ENCODE assay signal across 8 mouse cellular contexts in the genomic region with DNA sequence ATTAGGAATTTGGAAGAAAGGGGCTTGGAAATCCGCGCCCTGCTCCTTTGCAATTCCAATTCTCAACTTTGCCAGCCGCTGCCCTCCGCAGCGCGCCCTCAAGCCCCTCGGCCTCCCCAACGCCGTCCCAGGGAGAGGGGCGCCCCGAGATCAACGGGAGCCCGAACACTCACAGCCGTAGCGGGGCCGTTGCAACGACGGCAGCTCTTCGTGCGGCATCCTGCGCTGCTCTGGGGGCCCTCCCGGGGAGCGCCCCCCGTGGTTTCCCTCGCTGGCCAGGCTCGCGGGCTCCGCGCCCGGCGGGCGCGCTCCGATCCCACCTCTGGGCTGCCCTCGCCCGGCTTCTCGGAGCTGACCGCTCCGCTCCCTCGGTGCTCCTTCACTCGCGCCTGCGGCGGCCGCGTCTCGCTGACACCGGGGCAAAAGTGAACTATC. TPM values are rescaled to one million over a fixed set of nuclear protein-coding genes. Genes with fewer than 3 reads are reported as not detected.
DNase-seq lines count a peak whose midpoint lies in the region; ATAC-seq and TF ChIP-seq lines count a peak whose summit lies in the region.

Iqgap2 (minus strand) TSS at position 432 of the 435 bp plus-strand sequence.

- TF ChIP-seq CTCF in stomach, postnatal 0 days (IDR thresholded peaks at IDR 0.05; ENCODE audit: low read depth) = no peak

- H3K9me3 ChIP-seq in heart, embryonic 10.5 days = no peaks in the 10 kb centered on the region
- no peaks in the 10 kb centered on the region for H3K9me3 ChIP-seq in hindbrain, embryonic 10.5 days
- H3K9me3 ChIP-seq in liver, embryonic 13.5 days (replicated peaks) = no peaks in the 10 kb centered on the region
- H3K9me3 ChIP-seq in stomach, postnatal 0 days (ENCODE audit: control insufficient read depth, low read length) = no peaks in the 10 kb centered on the region

- peak; percentile 59 for ATAC-seq in liver, embryonic 13.5 days (ENCODE audit: low read depth)
- ATAC-seq in stomach, postnatal 0 days (ENCODE audit: low FRiP score, low TSS enrichment) = no peak

- TF ChIP-seq EP300 in stomach, postnatal 0 days (optimal IDR thresholded peaks at IDR 0.05) = no peak

- peak within 1 kb of the TSS; percentile 76 for H3K4me3 ChIP-seq in heart, embryonic 10.5 days
- peak within 1 kb of the TSS; percentile 89 for H3K4me3 ChIP-seq in hindbrain, embryonic 10.5 days
- peak within 1 kb of the TSS; percentile 82 for H3K4me3 ChIP-seq in liver, embryonic 13.5 days (replicated peaks)
- H3K4me3 ChIP-seq in stomach, postnatal 0 days (ENCODE audit: low read depth, low read length) = peak within 1 kb of the TSS; percentile 79

- H3K4me1 ChIP-seq in heart, embryonic 10.5 days = peaks cover 26% of the 10 kb centered on the region
- peaks cover 43% of the 10 kb centered on the region for H3K4me1 ChIP-seq in hindbrain, embryonic 10.5 days (replicated peaks)
- H3K4me1 ChIP-seq in liver, embryonic 13.5 days (replicated peaks) = peaks cover 52% of the 10 kb centered on the region
- no peaks in the 10 kb centered on the region for H3K4me1 ChIP-seq in stomach, postnatal 0 days (replicated peaks; ENCODE audit: control insufficient read depth, insufficient read depth)

- intact Hi-C loops in heart, postnatal 25 days (cut with DNase I) = loop anchor here (5.0 kb wide), 2 partner anchors 114 to 329 kb away; no protein-coding TSS in a partner anchor

- peak within 1 kb of the TSS; percentile 87 for H3K9ac ChIP-seq in liver, embryonic 13.5 days
- peak within 1 kb of the TSS; percentile 80 for H3K9ac ChIP-seq in stomach, postnatal 0 days (ENCODE audit: low read length)

- H3K4me2 ChIP-seq in liver, embryonic 13.5 days = peak within 1 kb of the TSS; percentile 99
- peak within 1 kb of the TSS; percentile 98 for H3K4me2 ChIP-seq in stomach, postnatal 0 days (replicated peaks; ENCODE audit: low read depth)

- no peaks in the 10 kb centered on the region for H3K27me3 ChIP-seq in heart, embryonic 10.5 days (ENCODE audit: insufficient read depth, poor library complexity, severe bottlenecking)
- peaks cover 3% of the 10 kb centered on the region; the same call in 1 of the 2 replicates for H3K27me3 ChIP-seq in hindbrain, embryonic 10.5 days (ENCODE audit: insufficient read depth, poor library complexity, severe bottlenecking)
- H3K27me3 ChIP-seq in liver, embryonic 13.5 days = no peaks in the 10 kb centered on the region
- H3K27me3 ChIP-seq in stomach, postnatal 0 days (ENCODE audit: control insufficient read depth, insufficient read depth, low read length) = no peaks in the 10 kb centered on the region

- under 1% methylated on average over 47 of the region's 48 CpGs for WGBS in heart, embryonic 10.5 days
- under 1% methylated on average over 47 of the region's 48 CpGs for WGBS in hindbrain, embryonic 10.5 days
- WGBS in liver, embryonic 13.5 days (ENCODE audit: insufficient replicate concordance) = under 1% methylated on average over 48 of the region's 48 CpGs
- WGBS in stomach, postnatal 0 days = 0% methylated on average over 44 of the region's 48 CpGs

- no peak for DNase-seq in heart, embryonic 10.5 days (ENCODE audit: low spot score)
- no peak for DNase-seq in heart, postnatal 25 days (ENCODE audit: low spot score)
- peak; percentile 64 for DNase-seq in thymus, postnatal 0 days (ENCODE audit: low spot score)
- no peak for DNase-seq in thymus, postnatal 10 days (ENCODE audit: low spot score in 2 of 2)
- DNase-seq in hindbrain, embryonic 10.5 days (ENCODE audit: low spot score) = no peak
- no peak for DNase-seq in liver, embryonic 13.5 days
- DNase-seq in stomach, postnatal 0 days (ENCODE audit: low spot score) = no peak
- no peak for DNase-seq in frontal cortex, postnatal 36 days (ENCODE audit: low spot score in 2 of 2)

- peak within 1 kb of the TSS; percentile 90 for H3K27ac ChIP-seq in heart, embryonic 10.5 days
- peak within 1 kb of the TSS; percentile 97 for H3K27ac ChIP-seq in hindbrain, embryonic 10.5 days
- peak within 1 kb of the TSS; percentile 87 for H3K27ac ChIP-seq in liver, embryonic 13.5 days
- H3K27ac ChIP-seq in stomach, postnatal 0 days (replicated peaks) = peak within 1 kb of the TSS; percentile 88

- H3K36me3 ChIP-seq in heart, embryonic 10.5 days = no peaks in the 10 kb centered on the region
- no peaks in the 10 kb centered on the region for H3K36me3 ChIP-seq in hindbrain, embryonic 10.5 days
- H3K36me3 ChIP-seq in liver, embryonic 13.5 days = no peaks in the 10 kb centered on the region
- no peaks in the 10 kb centered on the region for H3K36me3 ChIP-seq in stomach, postnatal 0 days (ENCODE audit: control insufficient read depth, insufficient read depth, low read length)

RNA-seq across cellular contexts. Expression of gene Iqgap2, which starts in this region (rescaled TPM):
- 6.2 and 7.8 TPM in 2 replicates for polyA plus RNA-seq in heart, embryonic 10.5 days (2016; fragmentation: Nextera tagmentation; extraction: Ambion mirVana)
- 1 to 10 TPM; 3.0 TPM for total RNA-seq in heart, postnatal 25 days (2021)
- polyA plus RNA-seq in thymus, postnatal 0 days (2015; fragmentation: Nextera tagmentation; extraction: Ambion mirVana) = 10.1 and 12.7 TPM in 2 replicates
- 10.5 and 12.1 TPM in 2 replicates for polyA plus RNA-seq in hindbrain, embryonic 10.5 days (2016; fragmentation: Nextera tagmentation; extraction: Ambion mirVana)
- 11.9 and 14.5 TPM in 2 replicates for polyA plus RNA-seq in liver, embryonic 13.5 days (2015; fragmentation: Nextera tagmentation; extraction: Ambion mirVana)
- 15.3 and 16.5 TPM in 2 replicates for polyA plus RNA-seq in stomach, postnatal 0 days (2015; fragmentation: Nextera tagmentation; extraction: Ambion mirVana)
